ENCODE assay signal across 9 mouse cellular contexts in genomic region chr9:22518394-22519041, GRCm38 (mm10). TPM values are rescaled to one million over a fixed set of nuclear protein-coding genes. Genes with fewer than 3 reads are reported as not detected.
DNase-seq lines count a peak whose midpoint lies in the region; ATAC-seq and TF ChIP-seq lines count a peak whose summit lies in the region.
"Had no signal": no experiment of that assay in that cellular context is flagged by ENCODE, and none has a peak within 500 bp of the region (broad histone marks: within the 10 kb centered on the region; RNA-seq: fewer than 3 reads in every experiment).

No protein-coding gene starts in this region.

- H3K27ac ChIP-seq in forebrain, embryonic 14.5 days (ENCODE audit: low read depth, low read length) = no peak overlapping the region
- H3K27ac ChIP-seq in liver, adult 2 months (replicated peaks; ENCODE audit: insufficient read depth, low read depth, low read length) = no peak overlapping the region

- TF ChIP-seq CTCF in liver, adult 2 months (IDR thresholded peaks at IDR 0.05; ENCODE audit: low read depth, low read length) = peak; percentile 74

- H3K4me1 ChIP-seq in forebrain, embryonic 14.5 days (ENCODE audit: control insufficient read depth, insufficient read depth, low read length) = no peaks in the 10 kb centered on the region
- no peaks in the 10 kb centered on the region for H3K4me1 ChIP-seq in liver, adult 2 months (ENCODE audit: control insufficient read depth, insufficient read depth, low read length)

- 92% methylated on average over 3 of the region's 3 CpGs for WGBS in forebrain, embryonic 14.5 days
- 98% methylated on average over 3 of the region's 3 CpGs for WGBS in liver, adult 2 months

- H3K9me3 ChIP-seq in forebrain, embryonic 14.5 days (replicated peaks; ENCODE audit: control insufficient read depth, low read length) = no peaks in the 10 kb centered on the region; the same call in 1 of the 2 replicates

- ATAC-seq in forebrain, embryonic 14.5 days = peak; percentile 65; the same call in 1 of the 2 replicates

- no peak for TF ChIP-seq POLR2A in liver, adult 2 months (IDR thresholded peaks at IDR 0.05; ENCODE audit: extremely low read depth, insufficient read depth, low read length)

- H3K4me3 ChIP-seq in forebrain, embryonic 14.5 days (ENCODE audit: low read depth, low read length) = no peak overlapping the region
- H3K4me3 ChIP-seq in liver, adult 2 months (ENCODE audit: insufficient read depth, low read depth, low read length) = no peak overlapping the region
- H3K4me3 ChIP-seq: myocyte had no signal

- no peaks in the 10 kb centered on the region for H3K36me3 ChIP-seq in forebrain, embryonic 14.5 days (ENCODE audit: control insufficient read depth, insufficient read depth, low read length)
- no peaks in the 10 kb centered on the region; the same call in 1 of the 2 replicates for H3K36me3 ChIP-seq in liver, adult 2 months (ENCODE audit: control insufficient read depth, insufficient read depth, low read length)

- peak; percentile 35 for DNase-seq in urinary bladder, postnatal 14 days (ENCODE audit: low spot score)
- DNase-seq in urinary bladder, adult 2 months (ENCODE audit: low spot score) = no peak
- peak; percentile 48 for DNase-seq in c-Kit-positive CD71-positive TER-119-negative erythroid progenitor cells, embryonic 14.5 days (ENCODE audit: low read depth)
- DNase-seq in forebrain, embryonic 14.5 days (ENCODE audit: low spot score) = peak; percentile 77
- peak; percentile 30 for DNase-seq in kidney, adult 9 months
- peak; percentile 23 for DNase-seq in liver, adult 2 months (ENCODE audit: extremely low read depth, low read depth, low spot score)
- peak; percentile 29 for DNase-seq in neural tube, embryonic 10.5 days (ENCODE audit: extremely low spot score, low spot score)
- peak; percentile 43 for DNase-seq in thymus, postnatal 25 days

- no peaks in the 10 kb centered on the region for H3K27me3 ChIP-seq in forebrain, embryonic 14.5 days (replicated peaks; ENCODE audit: control insufficient read depth, insufficient read depth, low read length)
- no peaks in the 10 kb centered on the region for H3K27me3 ChIP-seq in liver, adult 2 months (ENCODE audit: control insufficient read depth, insufficient read depth, low read length)

- H3K4me2 ChIP-seq in forebrain, embryonic 14.5 days (ENCODE audit: low read length) = no peak overlapping the region

- no peak overlapping the region for H3K9ac ChIP-seq in forebrain, embryonic 14.5 days (ENCODE audit: low read length)
- H3K9ac ChIP-seq in liver, adult 2 months (ENCODE audit: low read depth, low read length) = no peak overlapping the region

- H3K79me2 ChIP-seq in liver, adult 2 months (ENCODE audit: control insufficient read depth, insufficient read depth, low read length) = no peaks in the 10 kb centered on the region

RNA-seq across cellular contexts. Expression of gene Bbs9, which starts 43.0 kb away (rescaled TPM):
- 14.3 TPM in 2 replicates for polyA plus RNA-seq in urinary bladder, adult 2 months (2012; rRNA removed)
- 18.1 and 19.8 TPM in 2 replicates for polyA plus RNA-seq in forebrain, embryonic 14.5 days (2014; fragmentation: Nextera tagmentation; extraction: Ambion mirVana)
- total RNA-seq in liver, adult 2 months (2014; rRNA removed) = 7.2 and 8.0 TPM in 2 replicates
- polyA plus RNA-seq in liver, adult 2 months (2012; rRNA removed) = 2.7 and 3.3 TPM in 2 replicates

RNA-seq across cellular contexts. Expression of gene Rp9, which starts 49.0 kb away (rescaled TPM):
- polyA plus RNA-seq in urinary bladder, adult 2 months (2012; rRNA removed) = 58.9 and 68.6 TPM in 2 replicates
- polyA plus RNA-seq in forebrain, embryonic 14.5 days (2014; fragmentation: Nextera tagmentation; extraction: Ambion mirVana) = 60.8 and 62.4 TPM in 2 replicates
- 47.1 and 53.7 TPM in 2 replicates for total RNA-seq in liver, adult 2 months (2014; rRNA removed)
- 58.1 and 66.7 TPM in 2 replicates for polyA plus RNA-seq in liver, adult 2 months (2012; rRNA removed)
